Mouse (Mus musculus) cortical plate, adult 2 months (tissue): ENCODE results near the gene Phf7.

Experiments
- CTCF ChIP-seq: fragments of 200-500 bp; IDR thresholded peaks from 2 replicates; pipeline ENCODE4 v1.5.1; 2011; ENCODE audit warnings: mild to moderate bottlenecking, control low read depth, low read length; ENCODE audit not compliant: insufficient read depth; ENCODE audit errors: extremely low read depth
- POLR2A ChIP-seq: fragments of 200-500 bp; IDR thresholded peaks from 2 replicates; pipeline ENCODE4 v1.6.1; 2011; ENCODE audit warnings: mild to moderate bottlenecking, low read length, control low read depth; ENCODE audit not compliant: insufficient read depth; ENCODE audit errors: extremely low read depth

GRCm38 (mm10) chr14:31205244-31205561 is 45.9 kb downstream of the Phf7 start:
- TF ChIP-seq POLR2A (no peak), CTCF (no peak)
